Mouse (Mus musculus): ENCODE data around the gene Cib1. TPM values are rescaled to one million over a fixed set of nuclear protein-coding genes. Genes with fewer than 3 reads are reported as not detected.

Cib1 gene
- polyA plus RNA-seq, 1 experiment from 2014 or later: 100 TPM

DNA sequence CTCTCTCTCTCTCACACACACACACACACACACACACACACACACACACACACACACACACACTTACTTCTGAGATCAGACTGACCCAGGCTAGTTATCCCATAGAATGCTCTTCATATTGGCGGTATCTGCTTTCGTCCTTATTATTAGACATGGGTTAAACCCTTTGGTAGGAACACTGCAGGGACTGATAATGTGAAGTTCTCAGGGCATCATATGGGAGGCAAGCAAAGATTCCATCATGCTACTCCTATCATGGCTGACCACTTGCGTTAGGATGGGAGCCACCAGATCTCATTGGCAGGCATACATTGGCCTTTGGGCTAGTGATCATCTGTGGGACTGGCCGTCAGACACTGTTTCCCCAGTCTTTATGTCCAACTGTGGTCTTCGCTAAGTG is 37.5 kb downstream of the Cib1 start:
- peaks cover 45% of the 10 kb centered on the region for H3K4me1 ChIP-seq (ENCODE audit: control insufficient read depth, insufficient read depth, low read length)
- H3K9ac ChIP-seq (ENCODE audit: low read depth, low read length): no peak overlapping the region
- no peaks in the 10 kb centered on the region for H3K9me3 ChIP-seq (ENCODE audit: control insufficient read depth, low read length)
- H3K27me3 ChIP-seq (ENCODE audit: control insufficient read depth, insufficient read depth, low read length): no peaks in the 10 kb centered on the region
- no peak overlapping the region for H3K4me2 ChIP-seq (replicated peaks; ENCODE audit: low read depth, low read length)
- no peak overlapping the region for H3K4me3 ChIP-seq (ENCODE audit: low read length)
- 89% methylated on average over 5 of the region's 5 CpGs for WGBS
- H3K27ac ChIP-seq (ENCODE audit: low read depth, low read length): no peak overlapping the region
- H3K36me3 ChIP-seq (ENCODE audit: control insufficient read depth, insufficient read depth, low read length): no peaks in the 10 kb centered on the region
- no peak for ATAC-seq (ENCODE audit: low FRiP score, low TSS enrichment)

DNA sequence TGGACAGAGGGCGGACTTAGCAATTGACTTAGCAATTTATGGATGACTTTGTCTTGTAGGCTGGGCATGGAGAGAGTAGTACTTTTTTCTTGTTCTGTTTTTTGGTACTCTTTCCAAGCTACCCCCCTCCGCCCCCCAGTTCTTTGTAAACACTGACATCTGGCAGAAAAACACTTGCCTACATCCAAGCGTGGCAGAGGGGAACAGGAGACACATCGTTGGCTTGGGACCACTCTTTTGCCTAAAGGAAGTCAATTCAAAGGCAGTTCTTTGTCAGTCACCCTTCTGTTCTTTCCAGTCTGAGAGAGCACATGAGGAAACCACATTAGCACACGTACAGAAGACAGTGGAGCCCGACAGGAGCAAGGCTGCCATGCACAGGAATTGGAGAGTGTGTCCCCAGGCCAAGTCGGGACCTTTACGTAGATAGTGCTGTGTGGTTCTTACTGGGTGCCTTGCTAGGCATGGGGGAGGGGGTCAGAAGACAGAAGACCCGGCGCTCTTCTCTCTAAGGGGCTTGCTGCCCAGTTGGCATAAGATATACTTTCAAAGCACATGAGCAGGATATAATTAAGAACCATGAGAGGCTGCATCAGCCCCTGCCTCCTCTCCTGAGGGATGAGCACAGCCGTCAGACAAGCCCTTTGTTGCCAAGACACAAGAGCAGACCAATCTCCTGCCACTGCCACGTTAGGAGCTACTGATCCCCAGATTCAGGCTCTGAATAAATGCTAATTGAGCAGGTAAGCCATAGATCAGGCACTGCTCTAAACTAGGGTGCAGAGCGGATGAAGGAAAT is 38.5 kb downstream of the Cib1 start:
- ATAC-seq (ENCODE audit: low FRiP score, low TSS enrichment): no peak
- Histone ChIP-seq H3K9me3 (ENCODE audit: control insufficient read depth, low read length) (no peaks in the 10 kb centered on the region), H3K27ac (ENCODE audit: low read depth, low read length) (no peak overlapping the region), H3K4me3 (ENCODE audit: low read length) (no peak overlapping the region), H3K27me3 (ENCODE audit: control insufficient read depth, insufficient read depth, low read length) (no peaks in the 10 kb centered on the region), H3K9ac (ENCODE audit: low read depth, low read length) (no peak overlapping the region), H3K4me2 (replicated peaks; ENCODE audit: low read depth, low read length) (no peak overlapping the region), H3K36me3 (ENCODE audit: control insufficient read depth, insufficient read depth, low read length) (no peaks in the 10 kb centered on the region), H3K4me1 (ENCODE audit: control insufficient read depth, insufficient read depth, low read length) (peaks cover 41% of the 10 kb centered on the region)
- WGBS: 80% methylated on average over 13 of the region's 13 CpGs

DNA sequence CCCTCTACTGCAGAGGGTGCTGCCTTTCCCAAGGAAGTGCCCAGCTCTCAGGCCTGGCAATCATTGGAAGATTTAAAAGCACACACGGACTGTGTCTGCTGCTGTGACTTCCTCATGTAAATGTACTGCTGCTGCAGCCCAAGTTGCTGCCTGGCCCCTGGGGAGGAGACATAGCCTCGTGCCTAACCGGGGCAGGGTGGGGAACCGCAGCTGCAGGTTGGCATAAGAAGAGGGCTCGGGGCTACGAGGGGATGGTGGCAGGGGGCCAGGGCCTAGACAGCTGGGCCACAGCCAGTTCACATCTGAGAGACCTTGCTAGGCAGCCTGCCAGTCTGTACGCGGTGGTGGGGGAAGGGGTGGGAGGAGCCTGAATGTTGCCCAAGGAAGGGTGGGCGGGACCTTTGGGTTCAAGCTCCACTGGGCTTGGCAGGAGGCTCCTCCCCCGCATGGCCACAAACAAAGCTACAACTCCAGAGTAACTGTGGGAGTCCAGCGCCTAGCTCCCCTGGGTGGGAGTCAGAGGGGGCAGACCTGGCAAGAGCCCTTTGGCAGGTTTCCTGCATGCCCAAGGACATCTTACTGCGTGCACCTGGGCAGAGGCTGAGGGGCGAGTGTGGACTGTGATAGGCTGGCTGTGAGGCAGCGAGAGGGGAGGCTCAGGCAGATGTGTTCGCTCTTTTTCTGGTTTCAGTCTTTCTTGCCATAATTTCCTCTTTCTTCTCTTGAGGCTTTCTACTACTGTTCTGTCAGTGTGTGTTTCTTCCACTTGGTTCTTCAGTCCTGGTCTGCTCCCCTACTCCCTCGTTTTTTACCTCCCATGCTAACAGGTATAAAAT is 40.2 kb downstream of the Cib1 start:
- H3K27ac ChIP-seq (ENCODE audit: low read depth, low read length): peak overlapping the region; percentile 89
- H3K4me2 ChIP-seq (replicated peaks; ENCODE audit: low read depth, low read length): peak overlapping the region; percentile 51
- WGBS: 10% methylated on average over 16 of the region's 16 CpGs
- peaks cover 50% of the 10 kb centered on the region for H3K4me1 ChIP-seq (ENCODE audit: control insufficient read depth, insufficient read depth, low read length)
- H3K4me3 ChIP-seq (ENCODE audit: low read length): peak overlapping the region; percentile 23
- H3K27me3 ChIP-seq (ENCODE audit: control insufficient read depth, insufficient read depth, low read length): no peaks in the 10 kb centered on the region
- no peaks in the 10 kb centered on the region for H3K36me3 ChIP-seq (ENCODE audit: control insufficient read depth, insufficient read depth, low read length)
- peak overlapping the region; percentile 19 for H3K9ac ChIP-seq (ENCODE audit: low read depth, low read length)
- no peaks in the 10 kb centered on the region for H3K9me3 ChIP-seq (ENCODE audit: control insufficient read depth, low read length)
- peak; percentile 80 for ATAC-seq (ENCODE audit: low FRiP score, low TSS enrichment)

DNA sequence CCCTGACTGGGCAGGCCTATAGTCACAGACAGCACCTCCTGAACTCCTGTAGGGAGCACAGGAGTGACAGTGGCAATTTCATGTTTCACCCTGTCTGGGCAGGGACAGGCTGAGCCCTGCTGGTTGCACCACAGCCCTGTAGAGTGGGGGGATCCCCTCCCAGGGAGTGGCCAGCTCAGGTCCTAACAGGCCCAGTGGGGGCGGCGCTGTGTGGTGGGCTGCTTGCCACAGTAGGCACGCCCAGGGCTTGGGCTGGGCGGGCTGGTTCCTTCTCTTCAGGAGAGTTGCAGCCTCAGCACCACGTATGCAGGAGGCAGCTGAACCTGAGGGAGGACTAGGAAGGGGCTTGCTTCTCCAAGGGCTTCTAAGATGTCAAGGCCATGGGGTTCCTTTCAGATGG is 41.2 kb downstream of the Cib1 start:
- H3K4me3 ChIP-seq (ENCODE audit: low read length): no peak overlapping the region
- peak; percentile 26; the same call in 1 of the 2 replicates for ATAC-seq (ENCODE audit: low FRiP score, low TSS enrichment)
- no peaks in the 10 kb centered on the region for H3K36me3 ChIP-seq (ENCODE audit: control insufficient read depth, insufficient read depth, low read length)
- H3K9me3 ChIP-seq (ENCODE audit: control insufficient read depth, low read length): no peaks in the 10 kb centered on the region
- H3K9ac ChIP-seq (ENCODE audit: low read depth, low read length): no peak overlapping the region
- peaks cover 46% of the 10 kb centered on the region for H3K4me1 ChIP-seq (ENCODE audit: control insufficient read depth, insufficient read depth, low read length)
- 39% methylated on average over 5 of the region's 5 CpGs for WGBS
- no peak overlapping the region for H3K4me2 ChIP-seq (replicated peaks; ENCODE audit: low read depth, low read length)
- peak overlapping the region; percentile 89; the same call in 1 of the 2 replicates for H3K27ac ChIP-seq (ENCODE audit: low read depth, low read length)
- no peaks in the 10 kb centered on the region for H3K27me3 ChIP-seq (ENCODE audit: control insufficient read depth, insufficient read depth, low read length)

DNA sequence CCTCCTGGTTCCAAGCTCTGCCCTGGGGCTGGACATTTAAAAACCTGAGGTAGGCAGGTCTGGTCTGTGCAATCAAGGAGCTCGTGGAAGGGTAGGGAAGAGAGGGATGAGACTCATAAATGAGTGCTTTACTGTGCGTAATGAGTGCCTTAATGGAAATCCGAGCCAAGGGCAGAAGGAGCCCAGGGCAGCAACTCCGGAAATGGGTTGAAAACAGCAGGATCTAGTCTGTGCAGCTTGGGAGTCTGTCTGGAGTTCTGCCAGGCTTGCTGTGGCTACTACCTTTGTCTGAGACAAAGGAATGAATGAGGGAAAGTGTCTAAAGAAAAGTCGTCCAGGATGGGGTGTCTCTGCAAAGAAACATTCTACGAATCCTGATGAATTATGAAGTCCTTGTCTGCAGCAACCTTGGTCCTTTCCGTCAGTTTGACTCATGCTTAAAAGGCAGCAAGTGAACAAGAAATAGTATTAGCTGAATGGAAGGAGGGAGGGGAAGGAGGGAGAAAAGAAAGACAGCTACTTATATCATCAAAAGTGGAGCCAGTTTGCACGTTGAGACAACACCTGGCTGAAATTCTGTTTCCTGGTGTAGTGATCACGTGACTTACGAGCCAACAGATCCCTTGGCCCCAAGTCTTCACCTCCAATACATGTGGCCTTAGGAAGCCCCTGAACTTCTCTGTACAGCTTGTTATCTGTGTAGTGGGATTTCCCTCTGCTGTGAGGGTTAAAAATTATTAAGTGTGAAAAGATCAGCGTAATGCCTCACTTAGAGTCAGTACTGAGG is 43.3 kb downstream of the Cib1 start:
- peaks cover 53% of the 10 kb centered on the region for H3K4me1 ChIP-seq (ENCODE audit: control insufficient read depth, insufficient read depth, low read length)
- no peaks in the 10 kb centered on the region for H3K27me3 ChIP-seq (ENCODE audit: control insufficient read depth, insufficient read depth, low read length)
- H3K27ac ChIP-seq (ENCODE audit: low read depth, low read length): peak overlapping the region; percentile 13; the same call in 1 of the 2 replicates

DNA sequence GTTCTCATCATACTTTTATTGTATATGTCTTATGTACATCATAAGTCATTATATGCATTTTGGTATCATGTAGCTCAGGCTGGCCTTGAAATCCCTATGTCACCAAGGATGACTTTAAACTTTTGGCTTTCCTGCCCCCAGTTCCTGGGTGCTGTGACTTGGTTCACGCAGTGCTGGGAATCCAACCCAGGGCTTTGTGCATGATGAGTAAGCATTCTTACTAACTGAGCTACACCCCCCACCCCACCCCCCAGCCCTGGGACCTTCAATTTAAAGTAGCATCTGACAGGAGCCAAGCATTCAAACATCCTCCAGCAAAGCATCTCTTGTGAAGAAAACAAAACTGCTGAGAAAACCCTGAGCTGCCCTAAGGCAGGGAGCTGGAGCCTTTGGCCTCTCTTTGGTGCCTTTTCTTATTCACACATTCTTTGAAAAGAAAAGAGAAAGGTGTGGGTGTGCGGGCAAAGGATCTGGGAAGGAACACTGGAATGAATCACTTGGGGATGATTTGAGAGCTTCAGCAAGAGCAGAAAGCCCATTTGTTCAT is 44.0 kb downstream of the Cib1 start:
- ATAC-seq (ENCODE audit: low FRiP score, low TSS enrichment): no peak
- H3K27me3 ChIP-seq (ENCODE audit: control insufficient read depth, insufficient read depth, low read length): no peaks in the 10 kb centered on the region
- 65% methylated on average over 2 of the region's 2 CpGs for WGBS
- no peaks in the 10 kb centered on the region for H3K36me3 ChIP-seq (ENCODE audit: control insufficient read depth, insufficient read depth, low read length)
- H3K27ac ChIP-seq (ENCODE audit: low read depth, low read length): peak overlapping the region; percentile 13; the same call in 1 of the 2 replicates
- H3K4me2 ChIP-seq (replicated peaks; ENCODE audit: low read depth, low read length): 0 out of 2 replicates have a peak overlapping the region, but pooled peaks have one; percentile 4
- H3K9ac ChIP-seq (ENCODE audit: low read depth, low read length): no peak overlapping the region
- no peak overlapping the region for H3K4me3 ChIP-seq (ENCODE audit: low read length)
- peaks cover 53% of the 10 kb centered on the region for H3K4me1 ChIP-seq (ENCODE audit: control insufficient read depth, insufficient read depth, low read length)
- no peaks in the 10 kb centered on the region for H3K9me3 ChIP-seq (ENCODE audit: control insufficient read depth, low read length)

More for the DNA sequence above, 43.3 kb downstream of the Cib1 start:
- 0 out of 2 replicates have a peak overlapping the region, but pooled peaks have one; percentile 4 for H3K4me2 ChIP-seq (replicated peaks; ENCODE audit: low read depth, low read length)
- no peak overlapping the region for H3K4me3 ChIP-seq (ENCODE audit: low read length)
- no peak for ATAC-seq (ENCODE audit: low FRiP score, low TSS enrichment)
- no peaks in the 10 kb centered on the region for H3K36me3 ChIP-seq (ENCODE audit: control insufficient read depth, insufficient read depth, low read length)
- no peak overlapping the region for H3K9ac ChIP-seq (ENCODE audit: low read depth, low read length)
- no peaks in the 10 kb centered on the region for H3K9me3 ChIP-seq (ENCODE audit: control insufficient read depth, low read length)
- 35% methylated on average over 11 of the region's 11 CpGs for WGBS

DNA sequence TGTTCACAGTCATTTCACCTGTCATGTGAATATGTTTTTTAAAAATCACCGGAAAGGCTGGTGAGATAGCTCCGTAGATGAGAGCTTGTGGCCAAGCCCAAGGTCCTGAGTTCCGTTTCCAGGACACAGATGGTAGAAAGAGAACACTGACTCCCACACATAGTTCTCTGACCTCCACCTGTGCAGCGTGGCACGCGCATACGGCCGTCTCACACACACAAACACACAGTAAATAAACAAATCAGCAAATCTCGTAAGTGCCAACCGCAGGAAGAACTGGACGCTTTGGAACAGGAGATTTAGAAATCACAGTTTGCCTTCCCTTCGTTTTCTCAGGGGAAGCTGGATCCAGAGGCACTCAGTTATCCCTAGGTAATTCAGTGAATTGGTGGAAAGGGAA is 45.1 kb downstream of the Cib1 start:
- H3K9me3 ChIP-seq (ENCODE audit: control insufficient read depth, low read length): no peaks in the 10 kb centered on the region
- ATAC-seq (ENCODE audit: low FRiP score, low TSS enrichment): no peak
- H3K4me2 ChIP-seq (replicated peaks; ENCODE audit: low read depth, low read length): peak overlapping the region; percentile 61
- H3K27ac ChIP-seq (ENCODE audit: low read depth, low read length): peak overlapping the region; percentile 85; the same call in 1 of the 2 replicates
- no peaks in the 10 kb centered on the region for H3K36me3 ChIP-seq (ENCODE audit: control insufficient read depth, insufficient read depth, low read length)
- peaks cover 49% of the 10 kb centered on the region for H3K4me1 ChIP-seq (ENCODE audit: control insufficient read depth, insufficient read depth, low read length)
- WGBS: 55% methylated on average over 12 of the region's 12 CpGs
- H3K9ac ChIP-seq (ENCODE audit: low read depth, low read length): peak overlapping the region; percentile 62; the same call in 1 of the 2 replicates
- no peaks in the 10 kb centered on the region for H3K27me3 ChIP-seq (ENCODE audit: control insufficient read depth, insufficient read depth, low read length)
- peak overlapping the region; percentile 55 for H3K4me3 ChIP-seq (ENCODE audit: low read length)

DNA sequence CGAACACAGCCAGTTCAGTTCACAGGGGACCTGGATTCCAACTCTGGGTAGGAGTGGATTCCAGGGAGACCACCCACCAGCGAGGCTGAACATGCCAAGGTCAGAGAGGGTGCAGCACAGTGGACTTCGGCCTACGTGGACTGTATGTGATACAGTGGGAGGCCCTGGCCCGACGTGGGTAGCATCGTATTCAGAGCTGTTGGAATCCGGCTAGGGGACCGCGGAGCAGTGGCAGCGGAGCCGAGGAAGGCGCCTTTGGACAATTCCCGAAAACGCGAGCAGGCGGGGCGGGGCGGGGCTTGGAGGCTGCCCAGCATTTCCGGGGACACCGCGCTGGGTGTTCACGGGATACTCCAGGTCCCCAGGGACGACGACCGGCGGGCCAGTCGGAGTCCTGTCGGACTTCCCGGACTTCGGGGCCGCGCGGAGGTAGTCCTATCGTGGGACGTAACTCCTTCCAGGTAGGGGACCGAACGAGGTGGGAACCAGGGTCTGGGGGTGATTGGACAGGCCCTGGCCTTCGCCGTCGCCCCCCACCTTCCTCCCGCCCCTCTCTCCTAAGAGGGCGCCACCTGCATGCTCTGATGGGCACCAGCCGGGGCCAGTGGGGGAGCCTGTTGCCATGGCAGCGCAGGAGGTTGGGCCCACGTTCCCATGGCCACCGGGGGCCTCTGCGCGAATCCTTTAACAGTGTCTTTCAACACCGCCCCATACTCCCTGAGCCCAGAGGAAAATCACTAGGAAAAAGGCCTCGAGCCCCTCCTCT is 45.9 kb downstream of the Cib1 start, which contains the start of gene Sema4b:
TSS of gene Sema4b (plus strand) at position 311 of the 766 bp plus-strand sequence.
- ATAC-seq (ENCODE audit: low FRiP score, low TSS enrichment): peak; percentile 91
- Histone ChIP-seq H3K27ac (ENCODE audit: low read depth, low read length) (peak within 1 kb of the TSS; percentile 85), H3K4me1 (ENCODE audit: control insufficient read depth, insufficient read depth, low read length) (peaks cover 41% of the 10 kb centered on the region), H3K9ac (ENCODE audit: low read depth, low read length) (peak within 1 kb of the TSS; percentile 62), H3K36me3 (ENCODE audit: control insufficient read depth, insufficient read depth, low read length) (no peaks in the 10 kb centered on the region), H3K27me3 (ENCODE audit: control insufficient read depth, insufficient read depth, low read length) (no peaks in the 10 kb centered on the region), H3K9me3 (ENCODE audit: control insufficient read depth, low read length) (no peaks in the 10 kb centered on the region), H3K4me2 (replicated peaks; ENCODE audit: low read depth, low read length) (peak within 1 kb of the TSS; percentile 61), H3K4me3 (ENCODE audit: low read length) (peak within 1 kb of the TSS; percentile 55)
- under 1% methylated on average over 47 of the region's 51 CpGs for WGBS
